Mouse (Mus musculus) neural tube, embryonic 11.5 days (tissue): ENCODE data around the gene Arih2. TPM values are rescaled to one million over a fixed set of nuclear protein-coding genes. Genes with fewer than 3 reads are reported as not detected.

Experiments used
- ATAC-seq: fragments of 200-750 bp; cut with Nextera tagmentation; 2 replicates; pipeline ENCODE4 v1.8.0; 2017; ENCODE audit warnings: moderate number of reproducible peaks, mild to moderate bottlenecking, moderate TSS enrichment, moderate library complexity; ENCODE audit not compliant: insufficient read depth, low FRiP score, low TSS enrichment
- DNase-seq: peaks from one replicate; pipeline ENCODE4 v3.0.0-alpha.2; 2015; ENCODE audit warnings: low spot score
- H3K27ac ChIP-seq: fragments of 300-500 bp; sonication (generic); 2 replicates; pipeline ENCODE4 v1.5.1; 2014; ENCODE audit warnings: low read depth, mild to moderate bottlenecking, low read length
- H3K27me3 ChIP-seq: fragments of 300-500 bp; sonication (generic); 2 replicates; pipeline ENCODE4 v1.6.1; 2014; ENCODE audit warnings: mild to moderate bottlenecking, low read length, mixed read lengths; ENCODE audit not compliant: control insufficient read depth, insufficient read depth
- H3K36me3 ChIP-seq: fragments of 300-500 bp; sonication (generic); 2 replicates; pipeline ENCODE4 v1.6.1; 2014; ENCODE audit warnings: mild to moderate bottlenecking, low read length, moderate library complexity, mixed read lengths; ENCODE audit not compliant: control insufficient read depth, insufficient read depth
- H3K4me1 ChIP-seq: fragments of 300-500 bp; sonication (generic); 2 replicates; pipeline ENCODE4 v1.6.1; 2014; ENCODE audit warnings: low read length, mixed read lengths; ENCODE audit not compliant: control insufficient read depth, insufficient read depth
- H3K4me2 ChIP-seq: fragments of 300-500 bp; sonication (generic); 2 replicates; pipeline ENCODE4 v1.6.1; 2014; ENCODE audit warnings: low read depth, mild to moderate bottlenecking, moderate library complexity
- H3K4me3 ChIP-seq: fragments of 300-500 bp; sonication (generic); 2 replicates; pipeline ENCODE4 v1.5.1; 2014; ENCODE audit warnings: low read depth, low read length
- H3K9ac ChIP-seq: fragments of 300-500 bp; sonication (generic); 2 replicates; pipeline ENCODE4 v1.6.1; 2014; ENCODE audit warnings: mild to moderate bottlenecking, low read length
- H3K9me3 ChIP-seq: fragments of 300-500 bp; sonication (generic); 2 replicates; pipeline ENCODE4 v1.6.1; 2016; ENCODE audit warnings: low read length; ENCODE audit not compliant: control insufficient read depth
- WGBS: fragments of 180-500 bp; shearing (Covaris S2); extraction: QIAGEN DNeasy Blood & Tissue Kit; methylation state at CpG from one replicate; pipeline ENCODE4 v1.1.7; 2014; 5-methylcytosine and 5-hydroxymethylcytosine counted together
- polyA plus RNA-seq: library from polyadenylated mRNA; unstranded; fragments of >200 nt; fragmentation: Nextera tagmentation; extraction: Ambion mirVana; gene quantifications from 2 replicates; pipeline ENCODE4 v1.2.1, GENCODE M21; 2014

The Arih2 gene
- polyA plus RNA-seq, 1 experiment from 2014 or later = 54.8 TPM

DNA sequence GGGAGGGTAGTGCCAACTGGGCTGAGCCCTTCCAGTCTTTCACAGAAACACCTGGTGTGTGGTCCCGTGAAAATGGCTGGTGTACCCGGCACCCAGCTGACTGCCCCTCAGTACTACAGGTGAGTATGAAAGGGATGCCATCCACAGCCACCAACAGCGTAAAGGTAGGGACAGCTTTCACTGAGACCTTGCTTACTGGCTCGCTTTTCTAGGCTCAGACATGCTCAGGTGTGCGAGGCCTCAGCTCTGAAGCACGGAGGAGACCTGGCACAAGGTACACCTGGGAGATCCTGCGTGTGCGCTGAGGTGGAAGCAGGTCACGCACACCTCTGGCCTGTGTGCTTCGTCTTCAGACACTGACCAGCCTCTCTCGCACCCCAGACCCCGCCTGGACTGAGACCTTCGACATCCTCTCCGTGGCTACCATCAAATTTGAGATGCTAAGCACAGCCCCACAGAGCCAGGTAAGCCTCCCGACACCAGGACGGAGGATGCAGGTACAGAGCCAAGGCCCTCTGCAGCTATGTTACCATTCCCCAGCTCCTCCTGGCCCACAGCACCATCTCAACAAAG lies 77.7 kb downstream of the Arih2 start:
- Histone ChIP-seq H3K36me3 (peaks cover 28% of the 10 kb centered on the region), H3K9me3 (no peaks in the 10 kb centered on the region), H3K4me3 (no peak overlapping the region), H3K4me1 (peaks cover 31% of the 10 kb centered on the region), H3K27ac (no peak overlapping the region), H3K27me3 (no peaks in the 10 kb centered on the region), H3K4me2 (no peak overlapping the region), H3K9ac (no peak overlapping the region)
- DNase-seq (no peak), ATAC-seq (no peak)
- WGBS = 99% methylated on average over 16 of the region's 16 CpGs

DNA sequence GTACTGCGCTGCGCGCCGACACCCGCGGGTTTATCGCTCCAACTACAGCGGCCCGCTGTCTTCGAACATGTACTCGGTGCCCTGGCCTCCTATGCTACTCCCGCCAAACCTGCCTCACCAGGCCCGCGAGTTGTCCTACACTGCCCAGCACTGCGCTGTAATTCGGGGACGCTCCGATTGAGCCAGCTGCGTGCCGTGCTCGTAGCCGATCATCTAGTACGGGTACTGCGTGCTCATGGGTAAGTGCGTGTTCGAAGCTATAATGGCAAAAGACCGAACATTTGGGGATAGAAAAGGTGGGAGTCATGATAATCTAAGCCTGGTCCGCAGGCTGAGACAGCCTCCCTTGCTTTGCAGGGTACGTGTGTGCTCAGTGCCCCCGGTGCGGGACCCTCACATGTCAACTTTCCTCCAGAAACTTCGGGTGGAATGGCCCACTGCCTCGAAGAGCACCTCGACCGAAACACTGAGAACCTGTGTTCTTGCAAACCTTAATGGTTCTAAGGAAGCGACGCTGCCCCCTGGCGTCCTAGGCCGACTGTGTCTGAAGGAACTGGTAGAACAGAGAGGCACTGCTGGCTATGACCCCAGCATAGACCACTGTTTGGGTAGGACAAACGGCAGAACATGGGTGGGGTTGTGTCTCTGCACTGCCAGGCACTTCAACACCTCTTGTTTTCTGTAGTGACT lies 78.8 kb downstream of the Arih2 start:
- Histone ChIP-seq H3K27ac (0 out of 2 replicates have a peak overlapping the region, but pooled peaks have one; percentile 39), H3K27me3 (no peaks in the 10 kb centered on the region), H3K4me3 (peak overlapping the region; percentile 68), H3K9me3 (no peaks in the 10 kb centered on the region), H3K9ac (peak overlapping the region; percentile 67), H3K36me3 (peaks cover 26% of the 10 kb centered on the region), H3K4me2 (peak overlapping the region; percentile 99), H3K4me1 (peaks cover 33% of the 10 kb centered on the region)
- DNase-seq = peak; percentile 85
- ATAC-seq = peak; percentile 13; the same call in 1 of the 2 replicates
- WGBS = 3% methylated on average over 40 of the region's 40 CpGs

- 7% methylated on average over 42 of the region's 42 CpGs for WGBS
- Histone ChIP-seq H3K36me3 (peaks cover 21% of the 10 kb centered on the region), H3K4me1 (peaks cover 33% of the 10 kb centered on the region)
These were observed 79.6 kb downstream of the Arih2 start, which contains the start of gene Dalrd3 for GRCm38 (mm10) chr9:108569381-108570206. Gene Dalrd3 (plus strand): TSS chr9:108569886.

GRCm38 (mm10) chr9:108568511-108568921 lies 80.7 kb downstream of the Arih2 start:
- Histone ChIP-seq H3K9ac (no peak overlapping the region), H3K9me3 (no peaks in the 10 kb centered on the region), H3K4me1 (peaks cover 24% of the 10 kb centered on the region), H3K27ac (no peak overlapping the region), H3K36me3 (peaks cover 25% of the 10 kb centered on the region), H3K4me3 (peak overlapping the region; percentile 62; the same call in 1 of the 2 replicates), H3K27me3 (no peaks in the 10 kb centered on the region), H3K4me2 (peak overlapping the region; percentile 99; the same call in 1 of the 2 replicates)
- ATAC-seq (no peak), DNase-seq (no peak)
- 84% methylated on average over 17 of the region's 17 CpGs for WGBS

More at GRCm38 (mm10) chr9:108569381-108570206, 79.6 kb downstream of the Arih2 start, which contains the start of gene Dalrd3:
- Histone ChIP-seq H3K9ac (peak within 1 kb of the TSS; percentile 67), H3K9me3 (no peaks in the 10 kb centered on the region), H3K4me2 (peak within 1 kb of the TSS; percentile 99), H3K4me3 (peak within 1 kb of the TSS; percentile 68), H3K27me3 (no peaks in the 10 kb centered on the region), H3K27ac (0 out of 2 replicates have a peak within 1 kb of the TSS, but pooled peaks have one; percentile 39)
- DNase-seq (peak; percentile 95), ATAC-seq (peak; percentile 45)

DNA sequence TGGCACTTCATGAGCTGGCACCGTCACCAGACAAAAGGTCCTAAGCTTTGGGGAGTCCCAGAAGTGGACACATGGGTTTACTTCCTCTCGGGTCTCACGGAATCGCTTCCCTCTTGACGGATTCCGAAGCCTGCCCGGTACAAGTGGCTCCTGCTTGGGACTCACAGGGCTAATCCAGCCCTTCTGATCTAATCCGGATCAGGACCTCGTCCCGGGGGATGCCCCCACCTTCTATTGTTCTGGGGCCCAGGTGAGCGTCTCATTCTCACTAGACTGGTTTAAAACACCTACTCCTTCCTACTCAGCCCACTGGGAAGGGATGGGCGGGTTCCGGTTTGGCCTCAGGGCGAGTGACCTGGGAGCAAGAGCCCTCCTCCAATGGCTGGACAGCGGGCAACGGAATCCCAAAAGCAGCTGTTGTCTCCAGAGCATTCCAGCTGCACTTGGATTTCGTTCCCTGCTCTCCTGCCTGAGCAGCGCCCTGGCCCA lies 81.2 kb downstream of the Arih2 start:
- ATAC-seq = no peak
- 11% methylated on average over 18 of the region's 18 CpGs for WGBS
- H3K4me1 ChIP-seq = peaks cover 24% of the 10 kb centered on the region
- peak overlapping the region; percentile 62 for H3K4me3 ChIP-seq
- peak overlapping the region; percentile 6; the same call in 1 of the 2 replicates for H3K27ac ChIP-seq
- no peak for DNase-seq
- peak overlapping the region; percentile 73 for H3K9ac ChIP-seq
- peaks cover 21% of the 10 kb centered on the region for H3K36me3 ChIP-seq
- no peaks in the 10 kb centered on the region for H3K27me3 ChIP-seq
- peak overlapping the region; percentile 99 for H3K4me2 ChIP-seq
- H3K9me3 ChIP-seq = no peaks in the 10 kb centered on the region

DNA sequence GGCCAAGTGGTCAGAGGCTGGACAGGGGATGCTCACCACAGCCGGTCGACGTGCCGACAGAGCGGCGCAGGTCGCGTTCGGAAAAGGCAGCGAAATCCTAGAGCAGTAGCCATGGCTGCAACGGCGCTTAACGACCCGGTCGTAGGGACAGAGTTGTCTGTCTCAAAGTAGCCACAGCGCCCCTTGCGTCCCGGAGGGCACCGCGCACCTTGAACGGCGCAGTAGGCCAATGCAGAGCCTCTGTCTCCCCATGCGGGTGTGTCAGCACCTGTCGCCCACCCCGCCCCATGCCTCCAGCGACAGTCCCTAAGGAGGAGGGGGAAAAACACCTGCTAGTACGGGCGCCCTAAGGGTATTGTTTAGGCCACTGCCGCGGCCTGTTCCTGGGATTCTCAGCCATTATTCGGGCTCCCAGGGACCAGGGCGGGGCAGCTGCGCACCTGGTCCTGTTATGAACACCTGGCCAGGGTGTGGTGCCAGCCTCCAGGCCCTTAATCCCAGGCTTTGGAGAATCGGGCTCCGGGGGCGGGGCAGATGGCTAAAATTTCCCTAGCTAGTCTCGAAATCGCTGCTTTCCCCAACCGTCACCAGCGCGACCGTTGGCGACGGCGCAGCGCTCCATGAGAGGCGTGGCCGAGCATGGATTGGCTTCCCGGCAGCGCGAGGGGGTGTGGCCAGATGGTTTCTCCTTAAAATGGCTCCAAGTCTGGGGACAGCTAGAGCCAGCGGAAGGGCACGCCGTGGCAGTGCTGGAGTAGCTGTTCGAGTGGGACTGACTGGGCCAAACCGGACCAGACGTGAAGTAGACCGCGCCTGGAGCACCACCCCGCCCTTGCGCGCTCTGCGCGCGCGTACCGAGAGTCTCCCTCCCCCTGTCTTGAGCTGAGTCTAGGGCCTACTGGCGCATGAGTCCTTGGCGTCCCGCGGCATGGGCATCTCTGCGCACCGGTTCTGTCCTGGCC lies 82.1 kb downstream of the Arih2 start, which contains the start of gene Ndufaf3:
Ndufaf3 (minus strand) TSS at position 620 of the 962 bp plus-strand sequence.
- WGBS = under 1% methylated on average over 73 of the region's 73 CpGs
- Histone ChIP-seq H3K27me3 (no peaks in the 10 kb centered on the region), H3K9ac (peak within 1 kb of the TSS; percentile 73), H3K4me3 (peak within 1 kb of the TSS; percentile 62), H3K4me2 (peak within 1 kb of the TSS; percentile 99), H3K9me3 (no peaks in the 10 kb centered on the region), H3K4me1 (peaks cover 24% of the 10 kb centered on the region), H3K36me3 (peaks cover 16% of the 10 kb centered on the region), H3K27ac (peak within 1 kb of the TSS; percentile 90)
- DNase-seq (peak; percentile 95), ATAC-seq (peak; percentile 73)

DNA sequence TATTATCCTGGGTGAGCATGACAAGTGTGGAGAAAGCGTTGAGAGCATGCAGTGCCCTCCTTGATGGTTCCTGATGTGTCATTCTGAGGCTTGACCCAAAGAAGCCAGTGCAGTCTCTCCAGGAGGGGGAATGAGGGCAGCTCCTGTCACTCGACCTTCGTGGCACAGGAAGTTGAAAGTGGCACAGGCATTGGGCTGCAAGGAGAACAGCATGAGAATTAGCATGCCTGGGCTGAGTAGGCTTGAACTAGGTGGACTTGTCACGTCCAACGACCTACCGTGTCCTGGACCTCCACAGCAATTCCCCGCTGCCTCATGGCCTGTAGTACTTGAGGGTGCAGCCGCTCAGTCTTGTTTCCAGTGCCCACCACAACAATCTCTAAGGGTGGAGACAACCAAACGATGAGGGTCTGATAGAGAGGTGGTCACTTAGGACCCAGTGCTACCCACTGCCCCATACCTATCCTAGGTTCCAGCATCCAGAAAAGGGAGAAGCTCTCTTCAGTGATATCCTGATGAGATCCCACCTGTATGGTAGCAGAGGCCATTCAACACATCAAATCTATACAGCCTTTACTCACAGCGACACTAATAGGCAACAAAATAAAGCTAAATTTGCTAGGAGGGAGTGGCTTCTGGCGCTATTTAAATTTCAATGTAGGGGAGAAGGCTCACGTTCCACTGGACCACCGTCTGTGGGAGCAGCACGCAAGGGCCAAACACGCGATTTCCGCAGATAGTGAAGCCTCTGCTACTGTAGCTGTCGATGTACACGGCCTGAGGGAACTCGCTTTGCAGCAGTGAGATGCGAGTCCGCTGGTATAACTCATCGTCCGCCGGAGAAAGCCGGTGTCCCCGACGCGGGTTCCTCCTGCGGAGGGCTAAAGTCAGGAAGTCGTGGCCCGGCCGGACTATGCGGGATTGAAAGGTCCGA lies 83.0 kb downstream of the Arih2 start:
- DNase-seq = no peak
- H3K27me3 ChIP-seq = no peaks in the 10 kb centered on the region
- 13% methylated on average over 35 of the region's 35 CpGs for WGBS
- peaks cover 7% of the 10 kb centered on the region for H3K36me3 ChIP-seq
- peak overlapping the region; percentile 99 for H3K4me2 ChIP-seq
- H3K4me1 ChIP-seq = peaks cover 28% of the 10 kb centered on the region
- ATAC-seq = no peak
- peak overlapping the region; percentile 62 for H3K4me3 ChIP-seq
- H3K27ac ChIP-seq = peak overlapping the region; percentile 63; the same call in 1 of the 2 replicates
- H3K9me3 ChIP-seq = no peaks in the 10 kb centered on the region
- H3K9ac ChIP-seq = peak overlapping the region; percentile 73
